Mouse (Mus musculus): ENCODE measurements around the gene Aff1.

DNA sequence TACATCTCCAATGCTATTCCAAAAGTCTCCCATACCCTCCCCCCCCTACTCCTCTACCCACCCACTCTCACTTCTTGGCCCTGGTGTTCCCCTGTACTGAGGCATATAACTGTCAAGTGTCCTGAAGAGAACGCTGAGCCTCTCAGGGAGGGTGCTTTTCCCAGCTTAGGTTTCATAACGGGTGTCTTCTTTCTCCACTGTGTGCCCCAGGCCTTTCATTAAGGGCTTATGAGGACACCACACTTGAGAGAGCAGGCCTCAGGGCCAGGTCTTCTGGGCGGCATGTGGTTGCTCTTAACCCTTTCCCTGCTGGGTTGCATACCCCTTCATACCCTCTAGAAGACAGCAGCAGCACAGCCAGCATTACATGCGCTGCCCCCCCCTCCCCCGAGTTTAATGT, 154.4 kb downstream of the Aff1 start:
- TF ChIP-seq EP300 (IDR thresholded peaks at IDR 0.05; ENCODE audit: insufficient read depth, low read depth, low read length) (no peak), CTCF (IDR thresholded peaks at IDR 0.05) (no peak), POLR2A (IDR thresholded peaks at IDR 0.05; ENCODE audit: insufficient read depth, low read depth, low read length) (no peak)
